Mouse (Mus musculus): ENCODE measurements around the gene Tmem215. TPM values are rescaled to one million over a fixed set of nuclear protein-coding genes. Genes with fewer than 3 reads are reported as not detected.

Tmem215 gene
- 0.22 and 0.32 TPM in 2 replicates for polyA plus RNA-seq (2016; fragmentation: Nextera tagmentation; extraction: Ambion mirVana)

- Histone ChIP-seq H3K4me3 (peak within 1 kb of the TSS; percentile 44), H3K27me3 (peaks cover 28% of the 10 kb centered on the region), H3K27ac (no peak within 1 kb of the TSS), H3K9me3 (no peaks in the 10 kb centered on the region), H3K9ac (peak within 1 kb of the TSS; percentile 54), H3K36me3 (no peaks in the 10 kb centered on the region), H3K4me2 (replicated peaks) (peak within 1 kb of the TSS; percentile 77), H3K4me1 (no peaks in the 10 kb centered on the region; the same call in 1 of the 2 replicates)
- 69% methylated on average over 10 of the region's 10 CpGs for WGBS
- no peak for ATAC-seq (ENCODE audit: insufficient number of reproducible peaks, insufficient read depth, low FRiP score, low TSS enrichment)
Observed at GRCm38 (mm10) chr4:40471880-40472279, at the start of gene Tmem215. Gene Tmem215, plus strand, starts transcription at chr4:40472180.

DNA sequence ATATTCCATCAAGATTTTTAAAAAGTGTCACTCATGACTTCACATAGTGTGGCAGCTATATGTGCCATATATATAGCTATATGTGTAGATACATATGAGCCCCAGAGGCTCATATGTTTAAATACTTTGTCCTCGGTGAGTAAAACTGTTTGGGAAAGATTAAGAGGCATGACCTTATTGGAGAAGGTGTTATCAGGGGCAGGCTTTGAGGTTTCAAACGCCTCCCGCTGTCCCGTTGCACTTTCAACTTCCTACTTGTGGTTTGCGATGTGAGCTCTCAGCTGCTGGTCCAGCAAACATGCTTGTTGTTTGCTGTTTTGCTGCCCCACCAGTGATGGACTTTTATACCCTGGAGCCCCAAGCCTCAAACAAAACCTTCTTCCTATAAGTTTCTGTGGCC, 40.1 kb upstream of the Tmem215 start:
- 88% methylated on average over 5 of the region's 5 CpGs for WGBS
- Histone ChIP-seq H3K36me3 (no peaks in the 10 kb centered on the region), H3K27me3 (no peaks in the 10 kb centered on the region), H3K9me3 (no peaks in the 10 kb centered on the region), H3K4me2 (replicated peaks) (no peak overlapping the region), H3K4me3 (no peak overlapping the region), H3K27ac (no peak overlapping the region), H3K4me1 (no peaks in the 10 kb centered on the region), H3K9ac (no peak overlapping the region)
- no peak for ATAC-seq (ENCODE audit: insufficient number of reproducible peaks, insufficient read depth, low FRiP score, low TSS enrichment)

- Histone ChIP-seq H3K9me3 (no peaks in the 10 kb centered on the region), H3K27ac (no peak overlapping the region), H3K4me1 (no peaks in the 10 kb centered on the region), H3K4me2 (replicated peaks) (no peak overlapping the region), H3K4me3 (no peak overlapping the region), H3K36me3 (no peaks in the 10 kb centered on the region), H3K27me3 (no peaks in the 10 kb centered on the region), H3K9ac (no peak overlapping the region)
- WGBS, result 78% methylated on average over 3 of the region's 3 CpGs
- ATAC-seq (ENCODE audit: insufficient number of reproducible peaks, insufficient read depth, low FRiP score, low TSS enrichment), result no peak
Observed at GRCm38 (mm10) chr4:40433379-40433778, 38.6 kb upstream of the Tmem215 start.

DNA sequence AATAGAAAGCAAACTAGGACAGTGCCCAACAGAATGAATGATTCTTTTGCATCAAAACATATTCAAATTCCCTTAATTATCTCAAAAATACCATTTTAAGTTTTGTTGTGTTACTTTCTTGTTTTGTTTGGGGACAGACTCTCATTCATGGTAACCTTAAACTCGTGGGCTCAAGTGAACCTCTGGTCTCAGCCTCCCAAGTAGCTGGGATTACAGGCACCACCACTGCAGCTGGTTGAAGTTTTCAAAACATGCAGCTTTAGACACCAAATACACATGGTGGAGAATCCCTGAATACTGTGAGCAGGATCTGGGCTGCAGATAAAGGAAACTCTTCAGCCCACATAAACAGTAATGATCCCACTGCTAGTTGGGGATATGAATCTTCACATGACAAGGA, 37.6 kb upstream of the Tmem215 start:
- no peak overlapping the region for H3K4me2 ChIP-seq (replicated peaks)
- no peak overlapping the region for H3K27ac ChIP-seq
- no peaks in the 10 kb centered on the region for H3K27me3 ChIP-seq
- H3K9ac ChIP-seq, result no peak overlapping the region
- H3K36me3 ChIP-seq, result no peaks in the 10 kb centered on the region
- no peak overlapping the region for H3K4me3 ChIP-seq
- no peak for ATAC-seq (ENCODE audit: insufficient number of reproducible peaks, insufficient read depth, low FRiP score, low TSS enrichment)
- no peaks in the 10 kb centered on the region for H3K4me1 ChIP-seq
- WGBS, result 54% methylated on average over 1 of the region's 1 CpGs
- H3K9me3 ChIP-seq, result no peaks in the 10 kb centered on the region

DNA sequence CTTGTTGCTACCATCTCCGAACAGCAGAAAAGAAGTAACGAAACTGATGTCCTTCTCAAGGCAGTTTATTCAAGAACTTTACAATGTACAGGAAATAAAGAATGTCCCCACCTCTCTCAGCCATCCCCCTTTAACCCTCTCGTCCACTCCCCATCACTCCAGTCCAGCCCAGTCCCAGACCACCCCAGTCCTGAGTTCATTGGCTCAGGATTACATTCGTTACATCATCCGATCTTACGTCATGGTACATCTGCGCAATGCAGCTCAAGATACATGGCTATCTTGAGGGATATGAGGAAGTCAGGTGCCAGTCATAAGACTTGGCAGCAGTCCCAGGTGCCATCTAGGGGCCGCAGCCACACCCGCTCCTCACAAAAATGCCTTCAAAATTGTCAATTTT, 28.4 kb upstream of the Tmem215 start:
- no peaks in the 10 kb centered on the region for H3K9me3 ChIP-seq
- ATAC-seq (ENCODE audit: insufficient number of reproducible peaks, insufficient read depth, low FRiP score, low TSS enrichment), result no peak
- no peaks in the 10 kb centered on the region for H3K4me1 ChIP-seq
- no peak overlapping the region for H3K27ac ChIP-seq
- no peak overlapping the region for H3K9ac ChIP-seq
- 89% methylated on average over 9 of the region's 9 CpGs for WGBS
- H3K27me3 ChIP-seq, result no peaks in the 10 kb centered on the region
- no peak overlapping the region for H3K4me2 ChIP-seq (replicated peaks)
- H3K36me3 ChIP-seq, result no peaks in the 10 kb centered on the region
- no peak overlapping the region for H3K4me3 ChIP-seq

- peak; percentile 85 for ATAC-seq (ENCODE audit: insufficient number of reproducible peaks, insufficient read depth, low FRiP score, low TSS enrichment)
- peaks cover 28% of the 10 kb centered on the region for H3K27me3 ChIP-seq
- no peaks in the 10 kb centered on the region for H3K36me3 ChIP-seq
- H3K4me2 ChIP-seq (replicated peaks), result peak overlapping the region; percentile 77
- H3K9ac ChIP-seq, result peak overlapping the region; percentile 54
- H3K4me1 ChIP-seq, result no peaks in the 10 kb centered on the region; the same call in 1 of the 2 replicates
- no peaks in the 10 kb centered on the region for H3K9me3 ChIP-seq
- peak overlapping the region; percentile 44 for H3K4me3 ChIP-seq
- H3K27ac ChIP-seq, result no peak overlapping the region
- 3% methylated on average over 54 of the region's 55 CpGs for WGBS
Observed at GRCm38 (mm10) chr4:40472700-40473530, 935 bp downstream of the Tmem215 start.

- no peak for ATAC-seq (ENCODE audit: insufficient number of reproducible peaks, insufficient read depth, low FRiP score, low TSS enrichment)
- H3K36me3 ChIP-seq, result no peaks in the 10 kb centered on the region
- no peak overlapping the region for H3K4me2 ChIP-seq (replicated peaks)
- H3K27me3 ChIP-seq, result peaks cover 32% of the 10 kb centered on the region
- H3K27ac ChIP-seq, result no peak overlapping the region
- H3K4me1 ChIP-seq, result no peaks in the 10 kb centered on the region; the same call in 1 of the 2 replicates
- H3K9me3 ChIP-seq, result no peaks in the 10 kb centered on the region
- WGBS, result 70% methylated on average over 9 of the region's 9 CpGs
- no peak overlapping the region for H3K4me3 ChIP-seq
- H3K9ac ChIP-seq, result no peak overlapping the region
Observed at GRCm38 (mm10) chr4:40473911-40474310, 1.9 kb downstream of the Tmem215 start.

GRCm38 (mm10) chr4:40477963-40478362, 6.0 kb downstream of the Tmem215 start:
- Histone ChIP-seq H3K27ac (no peak overlapping the region), H3K4me3 (no peak overlapping the region), H3K9ac (no peak overlapping the region), H3K4me2 (replicated peaks) (no peak overlapping the region), H3K36me3 (no peaks in the 10 kb centered on the region), H3K27me3 (peaks cover 17% of the 10 kb centered on the region), H3K4me1 (no peaks in the 10 kb centered on the region), H3K9me3 (no peaks in the 10 kb centered on the region)
- WGBS, result 88% methylated on average over 5 of the region's 5 CpGs
- ATAC-seq (ENCODE audit: insufficient number of reproducible peaks, insufficient read depth, low FRiP score, low TSS enrichment), result no peak

- Histone ChIP-seq H3K9ac (no peak overlapping the region), H3K9me3 (no peaks in the 10 kb centered on the region), H3K36me3 (no peaks in the 10 kb centered on the region), H3K27ac (no peak overlapping the region), H3K4me2 (replicated peaks) (no peak overlapping the region), H3K27me3 (no peaks in the 10 kb centered on the region), H3K4me1 (no peaks in the 10 kb centered on the region), H3K4me3 (no peak overlapping the region)
- 68% methylated on average over 6 of the region's 6 CpGs for WGBS
- ATAC-seq (ENCODE audit: insufficient number of reproducible peaks, insufficient read depth, low FRiP score, low TSS enrichment), result no peak
Observed at GRCm38 (mm10) chr4:40486546-40486945, 14.6 kb downstream of the Tmem215 start.

- no peak overlapping the region for H3K4me2 ChIP-seq (replicated peaks)
- H3K4me1 ChIP-seq, result no peaks in the 10 kb centered on the region
- no peaks in the 10 kb centered on the region for H3K9me3 ChIP-seq
- H3K36me3 ChIP-seq, result no peaks in the 10 kb centered on the region
- no peak overlapping the region for H3K9ac ChIP-seq
- 88% methylated on average over 8 of the region's 8 CpGs for WGBS
- H3K27ac ChIP-seq, result no peak overlapping the region
- ATAC-seq (ENCODE audit: insufficient number of reproducible peaks, insufficient read depth, low FRiP score, low TSS enrichment), result no peak
- no peaks in the 10 kb centered on the region for H3K27me3 ChIP-seq
- no peak overlapping the region for H3K4me3 ChIP-seq
Observed at GRCm38 (mm10) chr4:40491731-40492130, 19.8 kb downstream of the Tmem215 start.

DNA sequence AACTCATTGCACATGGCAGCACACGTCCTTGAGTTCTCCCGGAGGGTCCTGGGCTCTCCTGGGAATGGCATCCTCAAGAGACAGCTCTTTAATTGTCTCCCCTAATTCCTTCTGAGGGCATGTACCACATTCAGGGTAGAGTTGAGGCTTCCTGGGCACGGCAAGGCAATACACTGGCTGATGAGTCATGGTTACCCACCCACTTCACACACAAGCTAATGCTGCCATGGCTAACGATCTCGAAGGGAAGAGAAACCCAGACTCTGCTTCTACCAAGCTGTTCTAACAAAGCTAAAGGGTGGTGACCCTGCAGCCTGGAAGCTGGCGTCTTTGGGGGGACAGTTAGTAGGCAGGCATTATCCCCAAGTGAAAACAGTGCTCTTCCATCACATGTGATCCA, 24.4 kb downstream of the Tmem215 start:
- Histone ChIP-seq H3K9ac (no peak overlapping the region), H3K4me2 (replicated peaks) (no peak overlapping the region), H3K4me3 (no peak overlapping the region), H3K36me3 (no peaks in the 10 kb centered on the region), H3K27ac (no peak overlapping the region), H3K4me1 (no peaks in the 10 kb centered on the region), H3K27me3 (no peaks in the 10 kb centered on the region), H3K9me3 (no peaks in the 10 kb centered on the region)
- 79% methylated on average over 6 of the region's 6 CpGs for WGBS
- 0 out of 2 replicates have a peak, but pooled peaks have one; percentile 41 for ATAC-seq (ENCODE audit: insufficient number of reproducible peaks, insufficient read depth, low FRiP score, low TSS enrichment)

DNA sequence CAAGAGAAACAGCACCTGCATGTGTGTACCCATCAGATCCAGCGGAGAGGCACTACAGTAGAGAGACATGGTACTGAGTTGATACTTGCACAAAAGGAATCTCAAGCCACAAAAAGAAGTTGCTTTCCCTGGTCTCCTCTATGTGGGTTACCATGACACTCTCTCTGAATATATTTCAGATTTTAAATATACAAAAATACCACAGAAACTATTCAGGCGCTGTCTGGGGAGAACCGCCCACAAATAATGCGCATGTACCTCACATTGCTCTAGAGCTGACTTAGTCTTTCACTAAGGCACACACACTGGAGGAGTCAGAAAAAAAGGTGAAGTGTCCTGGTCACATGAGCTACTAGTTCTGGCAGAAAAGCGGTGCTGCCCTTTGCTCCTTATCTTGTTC, 24.8 kb downstream of the Tmem215 start:
- H3K9ac ChIP-seq, result no peak overlapping the region
- no peak for ATAC-seq (ENCODE audit: insufficient number of reproducible peaks, insufficient read depth, low FRiP score, low TSS enrichment)
- no peaks in the 10 kb centered on the region for H3K9me3 ChIP-seq
- H3K36me3 ChIP-seq, result no peaks in the 10 kb centered on the region
- H3K4me3 ChIP-seq, result no peak overlapping the region
- no peak overlapping the region for H3K4me2 ChIP-seq (replicated peaks)
- no peaks in the 10 kb centered on the region for H3K27me3 ChIP-seq
- H3K27ac ChIP-seq, result no peak overlapping the region
- 95% methylated on average over 5 of the region's 5 CpGs for whole genome bisulfite sequencing
- no peaks in the 10 kb centered on the region for H3K4me1 ChIP-seq
